ENCODE assay signal across 9 mouse cellular contexts in the genomic region with DNA sequence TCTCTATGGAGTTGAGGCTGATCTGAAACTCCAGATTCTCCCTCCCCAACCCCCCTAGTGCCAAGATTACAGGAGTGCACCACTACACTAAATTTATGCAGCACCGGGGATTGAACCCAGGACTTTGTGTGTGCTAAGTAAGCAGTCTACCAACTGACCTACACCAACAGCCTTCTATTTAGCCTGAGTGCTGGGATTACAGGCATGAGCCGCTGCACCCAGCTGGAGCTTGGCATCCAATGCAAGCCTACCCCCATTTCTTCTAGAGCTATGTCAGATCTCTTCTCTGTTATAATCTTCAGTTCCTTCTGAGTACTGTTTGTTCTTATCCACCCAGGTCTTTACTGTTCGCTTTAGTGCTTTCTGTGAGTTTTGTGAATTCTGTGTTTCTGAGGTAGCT.
DNase-seq lines count a peak whose midpoint lies in the region; ATAC-seq and TF ChIP-seq lines count a peak whose summit lies in the region.
"Had no signal": no experiment of that assay in that cellular context is flagged by ENCODE, and none has a peak within 500 bp of the region (broad histone marks: within the 10 kb centered on the region; RNA-seq: fewer than 3 reads in every experiment).

No protein-coding gene starts in this region.

- peaks cover 9% of the 10 kb centered on the region; the same call in 1 of the 2 replicates for H3K4me1 ChIP-seq in hindbrain, embryonic 10.5 days (replicated peaks)
- peaks cover 2% of the 10 kb centered on the region for H3K4me1 ChIP-seq in hindbrain, embryonic 11.5 days (replicated peaks; ENCODE audit: control insufficient read depth, insufficient read depth, low read length)
- H3K4me1 ChIP-seq in limb, embryonic 15.5 days = 0 out of 2 replicates have a peak, but pooled peaks cover 6% of the 10 kb centered on the region
- H3K4me1 ChIP-seq in cerebellum, adult 2 months (ENCODE audit: control insufficient read depth, insufficient read depth, low read length) = no peaks in the 10 kb centered on the region
- H3K4me1 ChIP-seq in forebrain, embryonic 14.5 days (ENCODE audit: control insufficient read depth, insufficient read depth, low read length) = no peaks in the 10 kb centered on the region

- TF ChIP-seq POLR2A in cerebellum, adult 2 months (IDR thresholded peaks at IDR 0.05; ENCODE audit: borderline replicate concordance, insufficient read depth, low read length) = no peak

- no peak overlapping the region for H3K4me3 ChIP-seq in hindbrain, embryonic 10.5 days
- no peak overlapping the region for H3K4me3 ChIP-seq in hindbrain, embryonic 11.5 days (ENCODE audit: low read depth, low read length)
- H3K4me3 ChIP-seq in limb, embryonic 15.5 days = no peak overlapping the region
- no peak overlapping the region for H3K4me3 ChIP-seq in cerebellum, adult 2 months (replicated peaks; ENCODE audit: insufficient read depth, low read depth, low read length)
- H3K4me3 ChIP-seq in forebrain, embryonic 14.5 days (ENCODE audit: low read depth, low read length) = no peak overlapping the region
- H3K4me3 ChIP-seq: neural tube, embryonic 13.5 days had no signal

- H3K27me3 ChIP-seq in hindbrain, embryonic 10.5 days (ENCODE audit: insufficient read depth, poor library complexity, severe bottlenecking) = no peaks in the 10 kb centered on the region
- H3K27me3 ChIP-seq in hindbrain, embryonic 11.5 days (ENCODE audit: control insufficient read depth, insufficient read depth, low read length) = no peaks in the 10 kb centered on the region
- no peaks in the 10 kb centered on the region for H3K27me3 ChIP-seq in limb, embryonic 15.5 days
- no peaks in the 10 kb centered on the region for H3K27me3 ChIP-seq in cerebellum, adult 2 months (ENCODE audit: control insufficient read depth, insufficient read depth, low read length)
- no peaks in the 10 kb centered on the region for H3K27me3 ChIP-seq in forebrain, embryonic 14.5 days (replicated peaks; ENCODE audit: control insufficient read depth, insufficient read depth, low read length)
- H3K27me3 ChIP-seq: neural tube, embryonic 13.5 days had no signal

- H3K9me3 ChIP-seq in hindbrain, embryonic 10.5 days = no peaks in the 10 kb centered on the region
- H3K9me3 ChIP-seq in hindbrain, embryonic 11.5 days (ENCODE audit: control insufficient read depth, low read length) = no peaks in the 10 kb centered on the region
- no peaks in the 10 kb centered on the region for H3K9me3 ChIP-seq in limb, embryonic 15.5 days
- no peaks in the 10 kb centered on the region for H3K9me3 ChIP-seq in forebrain, embryonic 14.5 days (replicated peaks; ENCODE audit: control insufficient read depth, low read length)
- H3K9me3 ChIP-seq: neural tube, embryonic 13.5 days had no signal

- H3K4me2 ChIP-seq in hindbrain, embryonic 11.5 days (replicated peaks; ENCODE audit: low read depth, low read length) = no peak overlapping the region
- no peak overlapping the region for H3K4me2 ChIP-seq in limb, embryonic 15.5 days
- no peak overlapping the region for H3K4me2 ChIP-seq in forebrain, embryonic 14.5 days (ENCODE audit: low read length)
- H3K4me2 ChIP-seq: neural tube, embryonic 13.5 days had no signal

- TF ChIP-seq CTCF in cerebellum, adult 2 months (IDR thresholded peaks at IDR 0.05; ENCODE audit: borderline replicate concordance, insufficient read depth, low read depth, low read length) = no peak

- no peak for ATAC-seq in hindbrain, embryonic 11.5 days (ENCODE audit: low FRiP score)
- no peak for ATAC-seq in limb, embryonic 15.5 days (ENCODE audit: insufficient number of reproducible peaks, low FRiP score, low TSS enrichment, low read depth)
- no peak for ATAC-seq in forebrain, embryonic 14.5 days

- 94% methylated on average over 3 of the region's 3 CpGs for WGBS in hindbrain, embryonic 10.5 days
- WGBS in hindbrain, embryonic 11.5 days = 96% methylated on average over 3 of the region's 3 CpGs
- 89% methylated on average over 3 of the region's 3 CpGs for WGBS in limb, embryonic 15.5 days
- 92% methylated on average over 3 of the region's 3 CpGs for WGBS in cerebellum, adult 2 months
- WGBS in forebrain, embryonic 14.5 days = 96% methylated on average over 3 of the region's 3 CpGs

- H3K36me3 ChIP-seq in hindbrain, embryonic 10.5 days = no peaks in the 10 kb centered on the region
- H3K36me3 ChIP-seq in hindbrain, embryonic 11.5 days (ENCODE audit: control insufficient read depth, insufficient read depth, low read length) = no peaks in the 10 kb centered on the region
- H3K36me3 ChIP-seq in limb, embryonic 15.5 days = no peaks in the 10 kb centered on the region
- no peaks in the 10 kb centered on the region for H3K36me3 ChIP-seq in forebrain, embryonic 14.5 days (ENCODE audit: control insufficient read depth, insufficient read depth, low read length)
- H3K36me3 ChIP-seq: neural tube, embryonic 13.5 days had no signal

- no peak overlapping the region for H3K9ac ChIP-seq in hindbrain, embryonic 11.5 days (ENCODE audit: low read depth, low read length)
- H3K9ac ChIP-seq in limb, embryonic 15.5 days = no peak overlapping the region
- H3K9ac ChIP-seq in forebrain, embryonic 14.5 days (ENCODE audit: low read length) = no peak overlapping the region
- H3K9ac ChIP-seq: neural tube, embryonic 13.5 days had no signal

- no peak for DNase-seq in hindbrain, embryonic 10.5 days (ENCODE audit: low spot score)
- no peak for DNase-seq in hindbrain, embryonic 11.5 days (ENCODE audit: low spot score)
- DNase-seq in spleen, postnatal 10 days (ENCODE audit: low spot score in 2 of 2) = peak; percentile 37 to 50
- no peak for DNase-seq in spleen, adult 18-20 months
- DNase-seq in ovary, adult 18-20 months (ENCODE audit: low spot score) = no peak
- DNase-seq in cerebellum, adult 2 months = no peak
- DNase-seq in forebrain, embryonic 14.5 days (ENCODE audit: low spot score) = no peak

- H3K27ac ChIP-seq in hindbrain, embryonic 10.5 days = 0 out of 2 replicates have a peak overlapping the region, but pooled peaks have one; percentile 16
- H3K27ac ChIP-seq in hindbrain, embryonic 11.5 days (ENCODE audit: low read depth, low read length) = no peak overlapping the region
- H3K27ac ChIP-seq in limb, embryonic 15.5 days = 0 out of 2 replicates have a peak overlapping the region, but pooled peaks have one; percentile 22
- no peak overlapping the region for H3K27ac ChIP-seq in cerebellum, adult 2 months (ENCODE audit: insufficient read depth, low read length)
- H3K27ac ChIP-seq in forebrain, embryonic 14.5 days (ENCODE audit: low read depth, low read length) = no peak overlapping the region
- H3K27ac ChIP-seq: neural tube, embryonic 13.5 days had no signal

Comparison
In these comparisons a context has a peak if more than half of its experiments do, and no peak if none do; other contexts are left out.
1. DNase-seq: peak in spleen, postnatal 10 days (2 of 2); none in hindbrain, embryonic 10.5 days (single experiment), hindbrain, embryonic 11.5 days (single experiment), spleen, adult 18-20 months (0 of 2), ovary, adult 18-20 months (single experiment), cerebellum, adult 2 months (0 of 2) and forebrain, embryonic 14.5 days (single experiment).
2. H3K27ac ChIP-seq: peak in hindbrain, embryonic 10.5 days (single experiment) and limb, embryonic 15.5 days (single experiment); none in hindbrain, embryonic 11.5 days (single experiment), cerebellum, adult 2 months (single experiment) and forebrain, embryonic 14.5 days (single experiment).